Mouse (Mus musculus) R1 (cell line): ENCODE measurements around the gene Mlh3.

Source experiments
- DNase-seq: peaks from one replicate; pipeline ENCODE4 v3.0.0-alpha.2; 2018; ENCODE audit warnings: low read depth, low spot score

The Mlh3 gene

DNA sequence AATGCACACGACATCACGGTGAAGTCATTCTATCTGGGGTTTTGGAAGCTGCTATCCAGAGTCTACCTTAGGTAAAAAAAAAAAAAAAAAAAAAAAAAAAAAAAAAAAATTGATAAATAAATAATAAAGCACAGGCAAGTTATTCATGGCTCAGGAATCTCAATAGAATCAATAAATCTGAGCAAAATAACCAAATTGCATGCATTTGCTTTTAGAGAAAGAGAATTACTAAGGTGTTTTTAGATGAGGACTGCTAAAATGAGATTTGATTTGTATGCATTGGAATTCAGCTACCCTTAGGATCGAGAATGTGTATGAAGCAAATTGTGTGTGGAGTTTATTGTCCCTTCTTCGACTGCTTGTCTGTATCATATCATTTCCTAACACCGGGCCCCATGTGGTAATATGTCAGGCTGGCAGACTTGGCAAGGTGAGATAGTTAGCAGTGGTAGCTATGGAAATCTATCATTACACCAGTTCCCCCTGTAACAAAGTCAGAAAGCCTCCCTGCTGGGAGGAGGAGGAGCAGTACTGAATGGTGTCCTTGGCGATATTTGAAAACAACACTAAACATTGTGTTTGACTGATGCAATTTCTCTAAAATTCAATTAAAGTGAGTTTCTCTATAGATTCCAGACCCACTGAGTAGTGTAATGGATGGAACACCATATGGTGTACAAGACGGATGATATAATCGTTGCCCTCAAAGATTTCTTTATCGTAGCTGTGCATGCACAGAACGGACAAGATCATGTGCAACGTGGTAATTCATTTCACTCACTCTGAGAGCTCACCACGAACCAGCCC lies 10.6 kb upstream of the Mlh3 start:
- DNase-seq: peak; percentile 23

DNA sequence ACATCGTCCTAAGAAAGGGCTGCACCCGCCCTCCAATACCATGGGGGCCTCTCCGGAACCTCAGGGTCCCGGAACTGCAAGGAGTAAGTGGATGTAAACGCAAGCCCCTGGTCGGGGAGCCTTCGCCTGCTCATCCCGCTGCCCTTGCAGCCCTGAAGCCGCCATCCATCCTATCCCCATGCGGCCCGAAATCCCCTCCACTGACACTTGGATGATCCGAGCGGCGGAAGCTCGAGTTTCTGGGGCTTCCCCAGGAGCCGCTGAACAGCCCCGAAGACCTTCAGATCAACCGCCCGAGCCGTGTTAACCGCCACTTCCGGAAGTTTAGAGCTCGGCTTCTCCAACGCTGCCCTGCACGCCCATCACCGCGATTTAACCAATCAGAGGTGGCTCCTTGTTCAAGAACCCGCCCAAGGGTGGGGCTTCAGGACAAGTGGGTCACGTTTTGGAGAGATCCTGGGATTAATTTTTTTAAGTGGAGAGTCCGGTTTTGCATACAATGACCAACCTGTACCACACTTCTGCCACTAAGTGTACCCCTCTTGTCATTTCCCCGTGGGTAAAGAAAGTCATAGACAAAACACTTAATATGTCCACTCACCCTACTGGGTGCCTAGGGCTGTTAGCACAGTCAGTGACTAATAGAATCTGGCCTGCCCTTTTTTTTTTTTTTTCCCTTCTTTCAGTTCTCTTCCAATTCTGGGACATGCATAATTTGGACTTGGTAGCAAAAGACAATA lies 9.9 kb upstream of the Mlh3 start:
- DNase-seq: peak; percentile 98

DNA sequence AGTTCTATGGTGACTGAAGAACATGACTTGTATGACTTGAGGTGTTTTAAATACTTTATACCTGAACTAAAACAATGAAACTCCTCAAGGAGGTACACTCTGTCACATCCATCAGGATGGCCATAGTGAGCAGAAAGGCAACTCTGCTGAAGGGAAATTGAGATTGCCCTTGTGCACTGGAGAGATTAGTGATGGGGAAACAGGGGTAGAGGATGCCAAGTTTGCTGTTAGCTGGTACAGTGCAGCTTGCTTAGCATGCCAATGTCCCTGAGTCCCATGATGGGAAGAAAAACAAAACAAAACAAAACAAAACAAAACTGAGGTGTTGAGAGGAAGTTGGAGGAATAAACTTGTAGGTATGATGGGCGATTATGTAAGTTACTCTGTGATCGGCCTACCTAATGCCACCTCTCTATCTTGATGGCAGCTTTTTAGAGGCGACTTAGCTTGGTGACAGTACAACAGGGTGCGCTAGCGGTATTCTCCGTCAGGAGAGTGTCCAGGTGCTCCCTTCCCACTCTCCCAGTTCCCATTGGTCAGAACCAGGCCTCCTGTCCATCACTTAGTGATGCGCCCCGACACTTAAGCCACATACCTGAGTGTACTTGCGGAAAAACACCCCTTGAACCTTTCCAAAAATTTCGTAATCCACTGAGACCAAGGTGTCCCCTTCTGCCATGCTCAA lies 9.1 kb upstream of the Mlh3 start:
- DNase-seq: no peak

DNA sequence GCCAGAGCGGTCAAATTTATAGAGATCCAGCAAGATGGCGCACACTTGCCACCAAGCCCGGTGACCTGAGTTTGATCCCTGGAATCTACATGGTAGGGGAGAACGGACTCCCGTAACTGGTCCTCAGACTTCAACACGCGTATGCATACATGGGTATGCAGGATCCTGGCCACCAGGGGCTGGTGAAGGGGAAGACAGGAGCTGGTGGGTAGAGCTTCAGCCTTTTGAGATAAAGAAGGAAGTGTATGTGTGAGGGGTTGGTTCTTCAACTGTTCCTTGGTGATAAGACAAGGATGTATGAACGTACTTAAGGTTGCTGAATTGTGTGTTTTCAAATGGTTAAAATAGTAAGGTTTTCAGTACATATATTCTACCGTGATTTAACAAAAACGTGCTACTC lies 8.5 kb upstream of the Mlh3 start:
- no peak for DNase-seq

DNA sequence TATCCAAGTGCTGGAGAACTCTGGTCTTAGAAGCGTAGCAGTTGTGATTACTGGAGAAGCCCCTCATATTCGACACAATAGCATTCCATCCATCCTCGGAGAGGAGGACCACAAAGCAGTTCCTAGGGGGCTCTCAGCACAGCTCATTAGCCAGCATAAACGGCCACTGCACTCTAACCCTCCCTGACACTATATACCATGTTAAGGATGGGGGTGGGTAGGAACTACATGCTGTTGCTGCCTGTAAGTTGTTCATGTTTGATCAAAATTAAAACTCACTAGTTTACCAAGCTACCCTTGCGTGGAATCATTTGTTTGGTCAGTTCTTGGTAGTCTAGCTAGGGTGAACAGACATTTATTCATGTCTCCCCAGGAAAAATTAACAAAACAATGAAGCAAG lies 5.9 kb upstream of the Mlh3 start:
- DNase-seq: no peak

DNA sequence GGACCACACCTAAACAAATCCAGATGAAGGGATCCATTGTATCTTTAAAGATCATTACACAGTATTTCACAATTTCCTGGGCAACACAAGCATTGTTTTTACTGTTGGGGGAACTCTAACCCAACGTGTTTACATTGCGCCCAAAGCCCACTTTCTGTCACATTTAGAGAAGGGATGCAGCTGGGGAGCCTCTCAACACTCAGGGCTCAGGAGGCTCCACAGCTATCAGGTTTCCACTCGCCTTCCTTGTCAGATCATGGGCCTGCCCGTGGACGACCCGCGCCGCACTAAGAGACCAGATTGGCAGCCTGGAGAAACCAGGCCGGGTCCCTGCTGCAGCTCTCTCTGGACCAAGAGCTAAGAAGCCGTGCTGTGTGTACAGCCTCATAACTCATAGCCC lies 3.1 kb upstream of the Mlh3 start:
- no peak for DNase-seq

DNA sequence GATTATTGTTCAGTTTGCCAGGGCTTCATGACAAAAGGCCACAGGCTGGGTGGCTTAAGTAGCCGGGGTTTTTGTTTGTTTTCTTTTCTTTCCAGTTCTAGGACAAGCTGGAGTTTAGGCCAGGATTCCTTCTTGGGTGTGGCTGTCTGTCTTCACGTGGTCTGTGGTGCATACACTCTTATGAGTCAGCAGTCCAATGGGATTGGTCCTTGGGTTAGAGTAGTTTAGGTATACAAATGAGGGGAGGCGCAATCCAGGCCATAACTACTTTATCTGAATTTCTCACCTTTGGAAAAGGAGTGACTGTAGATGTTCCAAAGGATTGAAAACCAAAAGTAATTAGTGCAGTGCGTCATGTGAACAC lies 1.4 kb upstream of the Mlh3 start:
- peak; percentile 95 for DNase-seq

DNA sequence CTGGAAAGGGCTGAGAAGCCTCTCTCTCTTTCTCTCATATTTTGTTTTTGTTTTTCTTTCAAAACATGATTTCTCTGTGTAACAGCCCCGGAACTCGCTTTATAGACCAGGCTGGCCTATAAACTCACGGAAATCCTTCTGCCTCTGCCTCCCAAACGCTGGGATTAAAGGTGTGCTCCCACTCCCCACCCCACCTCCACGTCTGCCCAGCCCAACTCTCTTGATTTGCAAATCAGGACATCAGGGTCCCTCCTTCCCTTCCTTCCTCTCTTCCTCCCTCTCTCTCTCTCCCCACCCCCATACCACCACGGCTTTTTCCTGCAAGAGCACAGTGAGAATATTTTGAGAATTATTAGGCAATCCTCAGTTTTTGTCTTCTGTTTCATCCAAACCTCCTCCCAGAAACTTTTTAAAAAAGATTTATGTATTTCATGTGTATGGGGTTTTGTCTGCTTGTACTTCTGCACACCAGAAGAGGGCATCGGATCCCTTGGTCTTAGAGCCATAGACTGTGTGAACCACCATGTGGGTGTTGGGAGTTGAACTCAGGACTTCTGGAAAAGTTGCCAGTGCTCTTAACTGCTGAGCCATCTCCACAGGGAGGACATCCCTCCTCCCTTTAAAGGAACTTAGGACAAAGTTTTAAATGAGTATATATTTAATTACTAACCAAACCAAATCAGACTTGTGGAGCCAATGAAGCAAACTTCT lies 888 bp upstream of the Mlh3 start:
- peak; percentile 82 for DNase-seq

DNA sequence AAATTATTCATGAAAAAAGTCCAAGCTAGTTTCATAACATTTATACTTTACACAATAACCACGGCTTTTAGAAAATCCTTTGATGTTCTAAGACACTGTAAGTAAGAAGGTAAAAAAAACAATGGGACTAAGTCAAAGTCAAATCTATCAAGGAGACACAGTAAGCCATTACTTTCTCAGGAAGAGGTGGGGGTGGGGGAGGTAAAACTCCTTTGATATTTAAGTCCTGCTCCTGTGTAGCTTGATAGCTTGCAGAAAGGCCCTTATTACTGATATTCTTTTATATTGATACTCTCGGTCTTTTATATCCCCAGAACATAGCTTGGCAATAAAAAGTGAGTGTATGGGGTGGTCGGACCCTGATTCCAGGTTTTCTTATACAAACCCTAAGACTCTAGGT lies 578 bp downstream of the Mlh3 start:
- DNase-seq: no peak

DNA sequence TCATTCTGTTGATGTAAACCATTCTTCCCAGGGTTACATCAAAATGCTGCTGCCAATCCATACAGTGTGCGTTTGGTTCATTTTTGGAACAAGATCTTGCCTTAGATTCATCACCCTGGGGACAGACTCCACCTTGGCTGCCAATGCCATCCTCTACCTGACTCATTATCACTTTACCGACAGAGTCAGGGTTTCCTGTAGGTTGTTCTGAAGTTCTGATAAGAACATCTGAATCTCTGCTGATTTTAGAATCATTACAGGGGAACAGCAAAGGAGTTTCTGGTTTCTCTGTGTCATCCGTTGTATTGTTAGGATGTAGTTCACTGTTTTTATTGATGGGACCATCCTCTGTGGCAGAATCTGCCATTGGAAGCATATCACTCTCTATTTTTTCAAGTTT lies 4.2 kb downstream of the Mlh3 start:
- DNase-seq: no peak

DNA sequence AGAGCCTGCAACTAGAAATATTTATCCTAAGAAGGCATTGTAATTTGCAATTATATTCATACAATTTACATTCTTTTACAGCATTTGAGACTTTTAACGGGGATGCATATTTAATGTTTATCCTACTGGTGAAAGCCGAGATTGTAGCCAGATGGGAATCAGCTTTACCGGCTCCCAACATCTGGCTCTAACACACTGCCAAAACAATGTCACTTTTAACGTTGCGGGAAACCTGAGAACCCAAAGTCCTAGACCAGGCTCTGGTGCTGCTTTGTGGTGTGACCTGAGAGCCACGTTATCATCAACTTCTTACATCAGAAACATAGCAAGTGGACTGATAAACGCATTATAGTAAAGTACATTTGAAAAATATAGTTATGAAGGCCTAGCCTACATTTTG lies 5.5 kb downstream of the Mlh3 start:
- no peak for DNase-seq

DNA sequence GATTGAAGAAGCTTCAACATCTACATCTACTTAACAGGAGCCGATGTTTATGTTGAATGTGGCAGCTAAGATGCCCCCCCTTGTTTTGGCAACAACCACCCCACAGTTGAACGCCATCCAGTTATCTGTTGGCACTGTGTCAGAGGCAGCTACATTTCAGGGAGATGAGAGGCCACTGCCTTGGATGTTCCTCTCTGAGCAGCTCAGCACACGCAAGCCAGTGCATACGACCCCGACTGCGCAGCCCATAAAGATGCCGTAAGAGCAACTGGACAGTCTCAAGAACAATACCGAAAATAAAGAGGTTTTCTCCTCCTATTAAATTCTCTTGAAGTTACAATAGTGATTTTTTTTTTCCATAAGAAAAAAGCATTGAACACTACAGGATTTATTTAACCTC lies 5.9 kb downstream of the Mlh3 start:
- no peak for DNase-seq

DNA sequence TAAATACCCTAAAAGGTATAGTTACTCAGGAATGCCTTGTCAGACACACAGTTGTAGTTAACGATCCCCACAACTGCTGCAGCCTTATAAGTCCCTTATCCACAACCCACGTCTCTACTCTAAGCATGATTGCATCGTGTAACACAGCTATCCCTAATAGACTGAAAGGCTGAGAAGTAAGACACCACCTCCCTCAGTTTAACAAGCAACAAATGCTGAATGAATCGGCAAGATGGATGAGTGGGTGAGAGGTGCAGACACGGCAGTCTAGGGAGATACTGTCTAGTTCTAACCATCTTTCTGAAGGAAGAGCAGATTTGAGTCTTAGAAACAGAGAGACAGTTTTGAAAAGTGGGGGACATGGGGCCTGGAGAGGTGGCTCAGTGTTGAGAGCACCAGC lies 7.2 kb downstream of the Mlh3 start:
- no peak for DNase-seq

DNA sequence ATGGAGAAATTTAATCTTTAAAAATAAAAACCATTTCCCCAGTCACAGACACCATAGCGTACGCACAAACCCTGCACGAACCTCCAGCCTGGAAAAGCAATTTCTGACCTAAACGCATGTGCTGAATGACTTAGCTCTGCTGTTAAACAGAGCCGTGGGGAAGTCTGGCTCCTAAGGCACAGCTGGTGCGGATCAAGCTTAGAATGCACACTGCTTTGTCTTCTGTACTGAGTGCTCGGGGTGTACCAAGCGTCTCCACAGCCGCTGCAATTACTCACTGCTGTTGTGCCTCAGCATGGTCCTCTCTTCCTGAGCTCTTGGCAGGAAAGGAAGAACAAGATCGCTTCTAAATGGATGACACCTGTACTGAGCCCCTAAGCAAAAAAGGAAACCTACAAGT lies 7.9 kb downstream of the Mlh3 start:
- peak; percentile 28 for DNase-seq

DNA sequence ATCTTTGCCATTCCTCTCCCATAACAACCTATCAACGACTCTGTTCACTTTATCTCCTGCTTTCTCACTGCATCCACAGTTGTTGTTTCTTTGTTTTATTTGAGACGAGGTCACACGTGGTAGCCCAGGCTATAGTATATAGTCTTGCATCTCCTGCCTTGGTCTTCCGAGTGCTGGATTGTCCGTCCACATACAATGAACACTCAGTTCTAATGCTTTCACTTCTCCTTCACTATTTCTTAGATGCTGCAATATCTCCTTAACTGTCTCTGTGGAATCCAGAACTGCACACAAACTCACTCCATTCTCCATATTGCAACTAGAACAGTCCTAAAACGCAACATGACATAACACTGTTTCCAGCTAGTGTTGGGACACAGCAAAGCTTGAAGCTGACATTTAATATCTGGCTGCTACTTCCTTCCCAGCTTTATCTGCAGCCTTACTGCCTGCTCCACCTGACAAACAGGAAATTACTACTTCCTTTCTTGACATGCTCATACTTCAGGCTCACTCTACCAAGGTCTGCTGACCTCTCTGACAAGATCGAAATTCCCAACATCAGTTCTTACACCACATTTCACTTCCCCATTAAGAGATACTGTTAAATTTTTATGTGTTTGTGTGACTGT lies 13.3 kb downstream of the Mlh3 start:
- no peak for DNase-seq

DNA sequence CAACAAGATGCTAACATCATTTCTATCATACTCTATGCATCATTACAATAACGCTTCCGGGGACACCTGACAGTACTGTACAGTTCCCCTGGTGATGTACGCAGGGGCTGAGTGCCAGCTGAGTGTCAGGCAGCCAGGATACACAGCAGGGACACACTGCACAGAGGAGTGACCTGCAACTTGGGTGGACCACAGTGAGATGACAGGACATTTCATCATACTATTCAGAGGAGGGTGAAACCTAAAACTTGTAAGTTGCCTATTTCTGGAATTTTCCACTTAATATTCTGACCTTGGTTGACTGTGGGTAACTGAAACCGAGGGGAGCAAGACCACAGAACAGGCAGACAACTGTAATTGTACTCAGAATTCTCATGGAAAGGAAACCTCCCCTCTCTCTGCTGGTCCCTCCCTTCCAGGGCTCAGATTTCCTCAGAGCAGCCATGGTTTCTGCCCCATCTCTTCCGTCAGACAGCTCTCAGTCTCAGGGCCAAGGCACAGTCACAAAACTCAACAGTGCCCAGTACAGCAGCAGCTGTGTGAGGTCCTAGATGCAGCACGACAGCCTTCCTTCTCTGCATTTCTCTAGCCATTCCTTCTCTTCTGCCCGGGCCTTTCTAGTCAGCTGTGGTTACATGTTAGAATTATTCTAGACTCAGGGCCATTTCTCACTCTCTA lies 14.2 kb downstream of the Mlh3 start:
- no peak for DNase-seq

DNA sequence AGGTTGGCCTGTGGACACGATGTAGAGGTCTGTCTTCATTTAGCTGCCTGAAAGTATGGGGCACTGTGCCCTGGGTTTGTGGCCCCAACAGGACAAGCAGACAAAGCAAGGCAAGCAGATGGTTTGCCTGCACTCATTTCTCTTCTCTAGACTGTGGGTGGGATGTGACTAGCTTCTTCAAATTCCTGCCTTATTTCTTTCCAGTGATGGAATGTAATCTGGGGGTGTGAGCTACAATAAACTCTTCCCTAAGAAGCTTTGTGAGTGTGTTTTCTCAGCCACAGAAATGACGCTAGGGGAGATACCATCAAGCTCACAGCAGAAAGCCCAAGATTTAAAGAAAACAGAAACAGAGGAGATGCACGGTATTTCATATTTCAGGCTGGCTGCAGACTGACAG lies 18.3 kb downstream of the Mlh3 start:
- no peak for DNase-seq

DNA sequence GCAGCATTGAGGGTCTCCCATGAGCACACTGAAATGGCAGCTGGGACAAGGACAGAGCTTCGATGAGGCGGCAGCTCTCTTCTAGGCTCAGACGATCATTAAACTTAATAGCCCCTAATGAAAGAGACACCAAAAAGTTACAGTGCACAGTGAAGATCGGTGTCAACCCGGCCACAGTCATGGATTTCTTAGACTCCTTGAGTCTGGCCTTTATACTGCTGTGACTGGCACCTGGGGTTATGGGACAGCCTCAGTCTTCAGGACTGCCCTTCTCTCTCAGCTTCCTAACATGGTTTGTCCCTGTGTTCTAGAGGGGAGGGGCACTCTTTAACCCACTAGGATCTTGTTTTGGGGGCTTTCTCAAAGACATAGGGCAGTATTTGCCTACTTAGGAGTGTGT lies 32.8 kb downstream of the Mlh3 start:
- DNase-seq: no peak

DNA sequence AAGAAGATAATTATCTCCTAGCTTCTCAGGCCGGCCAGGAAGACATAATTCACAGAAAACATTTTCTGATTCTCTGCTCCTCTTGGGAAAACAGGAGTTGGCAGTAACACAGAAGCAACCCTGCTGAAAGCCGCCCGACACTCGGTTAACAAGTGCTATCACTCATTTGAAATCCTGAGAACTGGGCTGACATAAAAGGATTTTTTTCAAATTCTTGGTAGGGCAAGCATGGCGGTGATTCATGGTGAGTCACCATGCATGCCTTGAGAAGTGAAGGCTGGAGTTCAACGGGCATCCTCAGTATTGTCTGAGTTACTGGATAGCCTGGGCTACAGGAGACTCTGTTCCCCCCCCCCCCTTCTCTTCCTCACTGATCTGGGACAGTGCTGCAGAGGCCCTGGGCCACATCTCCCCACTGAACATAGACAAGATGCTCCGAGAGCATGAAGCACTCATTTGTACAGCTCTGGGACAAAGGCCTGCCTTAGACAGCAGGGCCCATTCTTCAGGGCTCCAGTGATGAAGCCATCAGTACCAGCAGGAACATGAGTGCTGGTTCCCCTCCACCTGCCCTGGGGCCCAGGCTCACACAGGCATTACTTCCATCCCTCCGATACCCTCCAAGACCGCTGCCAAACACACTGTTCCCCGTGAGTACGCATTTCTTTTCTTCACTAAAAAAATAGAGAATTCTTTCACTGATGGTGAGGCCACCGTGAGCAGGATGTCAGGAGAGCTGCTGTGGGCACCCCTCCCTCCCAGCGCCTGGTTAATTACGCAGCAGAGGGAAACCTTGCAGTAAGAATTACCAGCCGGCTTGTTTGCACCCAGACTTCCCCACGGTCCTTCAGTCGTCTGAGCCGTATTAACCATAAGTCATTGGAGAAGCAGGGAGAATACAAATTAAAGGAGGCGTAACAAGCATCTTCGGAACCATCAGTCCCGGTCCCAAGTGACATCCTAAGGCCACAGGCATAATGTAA lies 36.7 kb downstream of the Mlh3 start:
- DNase-seq: no peak
